Mouse (Mus musculus) MEL (cell line): ENCODE measurements around the gene Olfr560. TPM values are rescaled to one million over a fixed set of nuclear protein-coding genes. Genes with fewer than 3 reads are reported as not detected.

Experiments used
- DNase-seq: peaks from one replicate; pipeline ENCODE4 v3.0.0; 2011; ENCODE audit warnings: low read depth, low spot score
- H3K27ac ChIP-seq: 2 replicates; pipeline ENCODE4 v1.5.1; 2012; ENCODE audit warnings: low read depth, mild to moderate bottlenecking, control low read depth, low read length, moderate library complexity; ENCODE audit not compliant: control insufficient read depth
- H3K27me3 ChIP-seq, 2 experiments: fragments of 150-350 bp in 1 of 2; sonication (generic) in 1 of 2; 2 replicates each; pipeline ENCODE4 v1.6.1; 2012; ENCODE audit warnings: low read length in 2 of 2, mild to moderate bottlenecking in 2 of 2, improper control_type of control experiment in 1 of 2, moderate library complexity in 1 of 2; ENCODE audit not compliant: insufficient read depth in 2 of 2, control insufficient read depth in 1 of 2
- H3K36me3 ChIP-seq, 2 experiments: 2 replicates each; pipeline ENCODE4 v1.6.1; 2012 to 2014; ENCODE audit warnings: low read length in 2 of 2, improper control_type of control experiment in 1 of 2, inconsistent platforms in 1 of 2, mild to moderate bottlenecking in 1 of 2; ENCODE audit not compliant: insufficient read depth in 2 of 2, control insufficient read depth in 1 of 2
- H3K4me1 ChIP-seq, 2 experiments: fragments of 150-350 bp in 1 of 2; sonication (generic) in 1 of 2; 2 replicates each; pipeline ENCODE4 v1.6.1; 2012; ENCODE audit warnings: low read length in 2 of 2, improper control_type of control experiment in 1 of 2, mild to moderate bottlenecking in 1 of 2; ENCODE audit not compliant: insufficient read depth in 2 of 2, control insufficient read depth in 1 of 2
- H3K4me3 ChIP-seq, 2 experiments: fragments of 150-350 bp in 1 of 2; sonication (generic) in 1 of 2; 2 replicates each; pipeline ENCODE4 v1.5.1; 2012; ENCODE audit warnings: low read depth in 2 of 2, low read length in 2 of 2, mild to moderate bottlenecking in 2 of 2, moderate library complexity in 2 of 2, control low read depth in 1 of 2, improper control_type of control experiment in 1 of 2; ENCODE audit not compliant: control insufficient read depth in 1 of 2, insufficient read depth in 1 of 2
- H3K79me2 ChIP-seq: 2 replicates; pipeline ENCODE4 v1.6.1; 2012; ENCODE audit warnings: mild to moderate bottlenecking, low read length, moderate library complexity; ENCODE audit not compliant: control insufficient read depth, poor library complexity, insufficient read depth
- H3K9ac ChIP-seq: 2 replicates; pipeline ENCODE4 v1.6.1; 2012; ENCODE audit warnings: low read depth, mild to moderate bottlenecking, control low read depth, low read length, moderate library complexity; ENCODE audit not compliant: control insufficient read depth, poor library complexity, severe bottlenecking
- H3K9me3 ChIP-seq: fragments of 150-350 bp; sonication (generic); replicated peaks from 2 replicates; pipeline ENCODE4 v1.6.1; 2012; ENCODE audit warnings: mild to moderate bottlenecking, low read length, improper control_type of control experiment, moderate library complexity; ENCODE audit not compliant: insufficient read depth
- BHLHE40 ChIP-seq: IDR thresholded peaks from 2 replicates; pipeline ENCODE4 v1.6.1; 2012; ENCODE audit warnings: low read depth, mild to moderate bottlenecking, inconsistent platforms, low read length, improper control_type of control experiment, borderline replicate concordance
- CHD1 ChIP-seq: IDR thresholded peaks from 2 replicates; pipeline ENCODE4 v1.6.1; 2012; ENCODE audit warnings: low read depth, mild to moderate bottlenecking, inconsistent platforms, low read length, improper control_type of control experiment
- CTCF ChIP-seq, 3 experiments: IDR thresholded peaks in 2 of 3; conservative IDR thresholded peaks in 1 of 3; 2 replicates each; pipeline ENCODE4 v1.5.1; 2011 to 2012; ENCODE audit warnings: low read length in 3 of 3, low read depth in 2 of 3, mild to moderate bottlenecking in 2 of 3, improper control_type of control experiment in 1 of 3, inconsistent platforms in 1 of 3, mixed read lengths in 1 of 3, moderate library complexity in 1 of 3; ENCODE audit not compliant: control insufficient read depth in 1 of 3, insufficient read depth in 1 of 3, poor library complexity in 1 of 3, severe bottlenecking in 1 of 3
- ETS1 ChIP-seq: IDR thresholded peaks from 2 replicates; pipeline ENCODE4 v1.6.1; 2012; ENCODE audit warnings: low read depth, mild to moderate bottlenecking, inconsistent platforms, low read length, improper control_type of control experiment, moderate library complexity
- GATA1 ChIP-seq: IDR thresholded peaks from 2 replicates; pipeline ENCODE4 v1.6.1; 2011; ENCODE audit warnings: low read depth, low read length, improper control_type of control experiment
- JUND ChIP-seq: IDR thresholded peaks from 2 replicates; pipeline ENCODE4 v1.6.1; 2011; ENCODE audit warnings: low read depth, mild to moderate bottlenecking, improper control_type of control experiment, low read length
- MAX ChIP-seq: IDR thresholded peaks from 2 replicates; pipeline ENCODE4 v1.6.1; 2011; ENCODE audit warnings: low read length, improper control_type of control experiment
- NRF1 ChIP-seq: IDR thresholded peaks from 2 replicates; pipeline ENCODE4 v1.6.1; 2014; ENCODE audit warnings: low read depth, mild to moderate bottlenecking, inconsistent platforms, low read length, improper control_type of control experiment, moderate library complexity; ENCODE audit not compliant: poor library complexity, insufficient read depth, severe bottlenecking
- POLR2AphosphoS2 ChIP-seq: IDR thresholded peaks from 2 replicates; pipeline ENCODE4 v1.6.1; 2011; ENCODE audit warnings: low read length, improper control_type of control experiment
- POLR2AphosphoS5 ChIP-seq: IDR thresholded peaks from 2 replicates; pipeline ENCODE4 v1.6.1; 2012; ENCODE audit warnings: low read depth, borderline replicate concordance, mild to moderate bottlenecking, inconsistent platforms, low read length, moderate library complexity, mixed read lengths
- RAD21 ChIP-seq: IDR thresholded peaks from 2 replicates; pipeline ENCODE4 v1.6.1; 2011; ENCODE audit warnings: mild to moderate bottlenecking, low read depth, low read length, improper control_type of control experiment
- RCOR1 ChIP-seq: IDR thresholded peaks from 2 replicates; pipeline ENCODE4 v1.6.1; 2012; ENCODE audit warnings: low read depth, mild to moderate bottlenecking, inconsistent platforms, low read length, improper control_type of control experiment
- SMC3 ChIP-seq: IDR thresholded peaks from 2 replicates; pipeline ENCODE4 v1.6.1; 2011; ENCODE audit warnings: low read depth, low read length, improper control_type of control experiment
- UBTF ChIP-seq: IDR thresholded peaks from 2 replicates; pipeline ENCODE4 v1.6.1; 2012; ENCODE audit warnings: low read depth, mild to moderate bottlenecking, inconsistent platforms, low read length, improper control_type of control experiment, moderate library complexity, borderline replicate concordance; ENCODE audit not compliant: insufficient read depth
- USF1 ChIP-seq: IDR thresholded peaks from 2 replicates; pipeline ENCODE4 v1.6.1; 2014; ENCODE audit warnings: low read depth, mild to moderate bottlenecking, inconsistent platforms, low read length, improper control_type of control experiment, moderate library complexity
- USF2 ChIP-seq, 2 experiments: IDR thresholded peaks; 2 replicates each; pipeline ENCODE4 v1.6.1; 2011 to 2012; ENCODE audit warnings: improper control_type of control experiment in 2 of 2, low read length in 2 of 2, borderline replicate concordance in 1 of 2, inconsistent platforms in 1 of 2, low read depth in 1 of 2, mild to moderate bottlenecking in 1 of 2; ENCODE audit not compliant: insufficient read depth in 1 of 2
- ZMIZ1 ChIP-seq: IDR thresholded peaks from 2 replicates; pipeline ENCODE4 v1.6.1; 2012; ENCODE audit warnings: low read depth, mild to moderate bottlenecking, inconsistent platforms, low read length, improper control_type of control experiment, moderate library complexity
- polyA plus RNA-seq, 2 experiments: library from polyadenylated mRNA; stranded (reverse) in 1 of 2; unstranded in 1 of 2; fragments of >175 nt in 1 of 2; fragments of >200 nt in 1 of 2; gene quantifications; 2 replicates each; pipeline versions ENCODE4 v1.2.1 to v1.2.4; 2012; ENCODE audit warnings: low replicate concordance in 2 of 2, low read depth in 1 of 2; ENCODE audit not compliant: insufficient read length in 2 of 2, insufficient read depth in 1 of 2, missing spikeins in 1 of 2
- total RNA-seq: library from RNA; depleted of rRNA; stranded (reverse); fragments of 300-350 nt; gene quantifications from 2 replicates; pipeline ENCODE4 v1.2.3, GENCODE M21; 2012; rRNA removed

Gene Olfr560
- total and polyA plus RNA-seq, 3 experiments = not detected

DNA sequence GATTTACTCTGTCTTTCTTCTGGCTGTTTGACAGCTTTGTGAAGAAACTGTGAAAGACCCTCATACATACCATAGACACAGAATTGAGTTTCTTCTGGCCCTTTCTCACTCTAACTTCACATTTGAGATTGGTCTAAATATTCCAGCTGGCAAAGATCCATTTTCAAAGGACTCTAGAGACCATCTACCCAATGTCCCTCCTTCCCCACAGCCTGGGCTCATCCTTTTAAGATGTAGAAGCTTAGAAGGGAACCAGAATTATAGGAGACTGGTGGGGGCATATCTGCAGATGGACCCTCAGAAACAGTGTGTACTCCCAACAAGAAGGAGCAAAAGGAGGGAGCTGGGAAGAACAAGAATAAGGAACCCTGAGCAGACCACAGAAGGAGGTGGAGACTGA lies 57.3 kb downstream of the Olfr560 start, which contains the start of gene Olfr558:
TSS of gene Olfr558 (plus strand) at position 301 of the 400 bp plus-strand sequence.
- TF ChIP-seq CHD1 (no peak), JUND (no peak), CTCF (IDR thresholded peaks at IDR 0.05 in 2 of 3, conservative IDR thresholded peaks at IDR 0.05 in 1 of 3; ENCODE audit: control insufficient read depth in 1 of 3, insufficient read depth in 1 of 3, low read depth in 2 of 3, low read length in 3 of 3, poor library complexity in 1 of 3, severe bottlenecking in 1 of 3) (no peak), USF2 (IDR thresholded peaks at IDR 0.05; ENCODE audit: borderline replicate concordance in 1 of 2, insufficient read depth in 1 of 2, low read depth in 1 of 2, low read length in 2 of 2) (no peak), UBTF (no peak), GATA1 (no peak), SMC3 (no peak), MAX (no peak), BHLHE40 (no peak), POLR2AphosphoS5 (no peak), NRF1 (no peak), ETS1 (no peak), RAD21 (no peak), USF1 (no peak), POLR2AphosphoS2 (no peak), ZMIZ1 (no peak), RCOR1 (no peak)
- DNase-seq = no peak
- no peak within 1 kb of the TSS for H3K9ac ChIP-seq
- no peak within 1 kb of the TSS for H3K27ac ChIP-seq
- no peak within 1 kb of the TSS for H3K4me3 ChIP-seq
- no peaks in the 10 kb centered on the region for H3K36me3 ChIP-seq
- no peaks in the 10 kb centered on the region for H3K9me3 ChIP-seq
- H3K27me3 ChIP-seq = no peaks in the 10 kb centered on the region; a peak in 1 of 4 replicates
- H3K79me2 ChIP-seq = no peaks in the 10 kb centered on the region
- H3K4me1 ChIP-seq = no peaks in the 10 kb centered on the region

Other genes starting within 250 kb of the Olfr560 start
Only the 30 nearest of the 31 such genes appear.
- gene Olfr547, start 224.6 kb downstream of the Olfr560 start, total RNA-seq = not detected in 2 replicates
- gene Olfr547, start 224.6 kb downstream of the Olfr560 start, polyA plus RNA-seq = not detected
- gene Olfr548-ps1, start 218.5 kb downstream of the Olfr560 start, total RNA-seq = not detected in 2 replicates
- not detected for gene Olfr548-ps1, start 218.5 kb downstream of the Olfr560 start, polyA plus RNA-seq
- not detected in 2 replicates for gene Olfr549, start 209.5 kb downstream of the Olfr560 start, total RNA-seq
- not detected for gene Olfr549, start 209.5 kb downstream of the Olfr560 start, polyA plus RNA-seq
- gene Trim21, start 193.9 kb downstream of the Olfr560 start, total RNA-seq = 1.3 and 3.3 TPM in 2 replicates
- 1 to 10 TPM in 1 of 2 experiments, not detected in 1; 2.8 TPM for gene Trim21, start 193.9 kb downstream of the Olfr560 start, polyA plus RNA-seq
- not detected in 2 replicates for gene Olfr550, start 187.9 kb downstream of the Olfr560 start, total RNA-seq
- not detected for gene Olfr550, start 187.9 kb downstream of the Olfr560 start, polyA plus RNA-seq
- gene Olfr551, start 167.5 kb downstream of the Olfr560 start, total RNA-seq = not detected in 2 replicates
- not detected for gene Olfr551, start 167.5 kb downstream of the Olfr560 start, polyA plus RNA-seq
- gene Olfr552, start 161.6 kb downstream of the Olfr560 start, total RNA-seq = not detected in 2 replicates
- not detected for gene Olfr552, start 161.6 kb downstream of the Olfr560 start, polyA plus RNA-seq
- not detected in 2 replicates for gene Olfr553, start 141.1 kb downstream of the Olfr560 start, total RNA-seq
- not detected for gene Olfr553, start 141.1 kb downstream of the Olfr560 start, polyA plus RNA-seq
- not detected in 2 replicates for gene Olfr554, start 120.9 kb downstream of the Olfr560 start, total RNA-seq
- gene Olfr554, start 120.9 kb downstream of the Olfr560 start, polyA plus RNA-seq = not detected
- not detected in 2 replicates for gene Olfr555, start 100.5 kb downstream of the Olfr560 start, total RNA-seq
- not detected for gene Olfr555, start 100.5 kb downstream of the Olfr560 start, polyA plus RNA-seq
- gene Olfr556, start 94.5 kb downstream of the Olfr560 start, total RNA-seq = not detected in 2 replicates
- not detected for gene Olfr556, start 94.5 kb downstream of the Olfr560 start, polyA plus RNA-seq
- not detected in 2 replicates for gene Trim68, start 72.0 kb downstream of the Olfr560 start, total RNA-seq
- not detected for gene Trim68, start 72.0 kb downstream of the Olfr560 start, polyA plus RNA-seq
- not detected in 2 replicates for gene Olfr557, start 63.5 kb downstream of the Olfr560 start, total RNA-seq
- gene Olfr557, start 63.5 kb downstream of the Olfr560 start, polyA plus RNA-seq = not detected
- not detected in 2 replicates for gene Olfr558, start 57.2 kb downstream of the Olfr560 start, total RNA-seq
- gene Olfr558, start 57.2 kb downstream of the Olfr560 start, polyA plus RNA-seq = not detected
- not detected in 2 replicates for gene Olfr33, start 40.3 kb downstream of the Olfr560 start, total RNA-seq
- gene Olfr33, start 40.3 kb downstream of the Olfr560 start, polyA plus RNA-seq = not detected
- gene Olfr559, start 31.9 kb downstream of the Olfr560 start, total RNA-seq = not detected in 2 replicates
- gene Olfr559, start 31.9 kb downstream of the Olfr560 start, polyA plus RNA-seq = not detected
- not detected in 2 replicates for gene Olfr78, start 105 bp upstream of the Olfr560 start, total RNA-seq
- gene Olfr78, start 105 bp upstream of the Olfr560 start, polyA plus RNA-seq = not detected
- not detected in 2 replicates for gene Olfr561, start 11.9 kb upstream of the Olfr560 start, total RNA-seq
- not detected for gene Olfr561, start 11.9 kb upstream of the Olfr560 start, polyA plus RNA-seq
- gene Olfr564, start 44.1 kb upstream of the Olfr560 start, total RNA-seq = not detected in 2 replicates
- not detected for gene Olfr564, start 44.1 kb upstream of the Olfr560 start, polyA plus RNA-seq
- gene Olfr566, start 99.4 kb upstream of the Olfr560 start, total RNA-seq = not detected in 2 replicates
- gene Olfr566, start 99.4 kb upstream of the Olfr560 start, polyA plus RNA-seq = not detected
- not detected in 2 replicates for gene Olfr568, start 117.8 kb upstream of the Olfr560 start, total RNA-seq
- gene Olfr568, start 117.8 kb upstream of the Olfr560 start, polyA plus RNA-seq = not detected
- not detected in 2 replicates for gene Olfr569, start 131.5 kb upstream of the Olfr560 start, total RNA-seq
- gene Olfr569, start 131.5 kb upstream of the Olfr560 start, polyA plus RNA-seq = not detected
- not detected in 2 replicates for gene Olfr570, start 135.2 kb upstream of the Olfr560 start, total RNA-seq
- gene Olfr570, start 135.2 kb upstream of the Olfr560 start, polyA plus RNA-seq = not detected
- not detected in 2 replicates for gene Olfr571, start 158.2 kb upstream of the Olfr560 start, total RNA-seq
- not detected for gene Olfr571, start 158.2 kb upstream of the Olfr560 start, polyA plus RNA-seq
- gene Olfr572, start 165.0 kb upstream of the Olfr560 start, total RNA-seq = not detected in 2 replicates
- not detected for gene Olfr572, start 165.0 kb upstream of the Olfr560 start, polyA plus RNA-seq
- not detected in 2 replicates for gene Olfr573-ps1, start 183.2 kb upstream of the Olfr560 start, total RNA-seq
- not detected for gene Olfr573-ps1, start 183.2 kb upstream of the Olfr560 start, polyA plus RNA-seq
- gene Olfr574, start 189.1 kb upstream of the Olfr560 start, total RNA-seq = not detected in 2 replicates
- not detected for gene Olfr574, start 189.1 kb upstream of the Olfr560 start, polyA plus RNA-seq
- gene Olfr575, start 199.4 kb upstream of the Olfr560 start, total RNA-seq = not detected in 2 replicates
- not detected for gene Olfr575, start 199.4 kb upstream of the Olfr560 start, polyA plus RNA-seq
- not detected in 2 replicates for gene Olfr576, start 203.3 kb upstream of the Olfr560 start, total RNA-seq
- not detected for gene Olfr576, start 203.3 kb upstream of the Olfr560 start, polyA plus RNA-seq
- not detected in 2 replicates for gene Olfr577, start 216.6 kb upstream of the Olfr560 start, total RNA-seq
- gene Olfr577, start 216.6 kb upstream of the Olfr560 start, polyA plus RNA-seq = not detected